Mouse (Mus musculus) R1 (cell line): ENCODE data around the gene Lancl3.
"Not testable (repeated sequence)": the region's sequence is repeated elsewhere in the genome, so short reads cannot be mapped to it uniquely, and the experiment has no call there.

Experiments used
- DNase-seq: peaks from one replicate; pipeline ENCODE4 v3.0.0-alpha.2; 2018; ENCODE audit warnings: low read depth, low spot score

The Lancl3 gene

GRCm38 (mm10) chrX:9259267-9259666 lies 59.6 kb downstream of the Lancl3 start:
- no peak for DNase-seq

GRCm38 (mm10) chrX:9271112-9271511 lies 71.4 kb downstream of the Lancl3 start:
- DNase-seq: no peak

- DNase-seq: no peak
These were observed 72.3 kb downstream of the Lancl3 start for GRCm38 (mm10) chrX:9271947-9272459.

- peak; percentile 57 for DNase-seq
These were observed 73.0 kb downstream of the Lancl3 start, which contains the start of gene Xk for GRCm38 (mm10) chrX:9272460-9273361. Xk (plus strand) TSS chrX:9272756.

- peak; percentile 1 for DNase-seq
These were observed 73.8 kb downstream of the Lancl3 start for GRCm38 (mm10) chrX:9273377-9274002.

- no peak for DNase-seq
These were observed 74.6 kb downstream of the Lancl3 start for GRCm38 (mm10) chrX:9274321-9274720.

GRCm38 (mm10) chrX:9283464-9283863 lies 83.8 kb downstream of the Lancl3 start, which contains the start of gene H2al1m:
H2al1m (plus strand) TSS chrX:9283764.
- not testable (repeated sequence) for DNase-seq

GRCm38 (mm10) chrX:9293140-9293829 lies 93.6 kb downstream of the Lancl3 start:
- not testable (repeated sequence) for DNase-seq

- DNase-seq: no peak
These were observed 98.7 kb downstream of the Lancl3 start for GRCm38 (mm10) chrX:9298413-9298864.

GRCm38 (mm10) chrX:9302791-9303190 lies 103.1 kb downstream of the Lancl3 start:
- no peak for DNase-seq

- DNase-seq: no peak
These were observed 103.8 kb downstream of the Lancl3 start for GRCm38 (mm10) chrX:9303455-9303854.

GRCm38 (mm10) chrX:9316457-9316856 lies 116.8 kb downstream of the Lancl3 start:
- DNase-seq: not testable (repeated sequence)
